Mouse (Mus musculus) lung, postnatal 0 days (tissue): Measurements from ENCODE around the gene Dennd1a. TPM values are rescaled to one million over a fixed set of nuclear protein-coding genes. Genes with fewer than 3 reads are reported as not detected.
A peak's percentile ranks its signal among the peaks of the same experiment; 100 is the strongest.

Experiments
- ATAC-seq: fragments of 200-750 bp; cut with Nextera tagmentation; 2 replicates; pipeline ENCODE4 v1.8.0; 2017; ENCODE audit warnings: moderate library complexity
- DNase-seq: peaks from one replicate; pipeline ENCODE4 v3.0.0-alpha.2; 2016; ENCODE audit warnings: low spot score
- H3K27ac ChIP-seq: fragments of 300-500 bp; sonication (generic); 2 replicates; pipeline ENCODE4 v1.5.1; 2014; ENCODE audit warnings: antibody characterized with exemption, mild to moderate bottlenecking, low read length, mixed read lengths
- H3K27me3 ChIP-seq: fragments of 300-500 bp; sonication (generic); replicated peaks from 2 replicates; pipeline ENCODE4 v1.6.1; 2014; ENCODE audit warnings: low read length, mixed read lengths; ENCODE audit not compliant: insufficient read depth
- H3K36me3 ChIP-seq: fragments of 300-500 bp; sonication (generic); 2 replicates; pipeline ENCODE4 v1.6.1; 2014; ENCODE audit warnings: low read length, mixed read lengths; ENCODE audit not compliant: insufficient read depth
- H3K4me1 ChIP-seq: fragments of 300-500 bp; sonication (generic); 2 replicates; pipeline ENCODE4 v1.6.1; 2014; ENCODE audit warnings: antibody characterized with exemption, low read depth, low read length, mixed read lengths; ENCODE audit not compliant: insufficient read depth
- H3K4me2 ChIP-seq: fragments of 300-500 bp; sonication (generic); replicated peaks from 2 replicates; pipeline ENCODE4 v1.6.1; 2014; ENCODE audit warnings: low read depth, mild to moderate bottlenecking, low read length, moderate library complexity, mixed read lengths
- H3K4me3 ChIP-seq: fragments of 300-500 bp; sonication (generic); 2 replicates; pipeline ENCODE4 v1.5.1; 2014; ENCODE audit warnings: low read depth, low read length
- H3K9ac ChIP-seq: fragments of 300-500 bp; sonication (generic); replicated peaks from 2 replicates; pipeline ENCODE4 v1.6.1; 2014; ENCODE audit warnings: low read depth, mild to moderate bottlenecking
- H3K9me3 ChIP-seq: fragments of 300-500 bp; sonication (generic); 2 replicates; pipeline ENCODE4 v1.6.1; 2016; ENCODE audit warnings: low read length, mixed read lengths
- CTCF ChIP-seq: IDR thresholded peaks from 2 replicates; pipeline ENCODE4 v1.5.1; 2016; ENCODE audit warnings: antibody characterized with exemption, mild to moderate bottlenecking
- EP300 ChIP-seq: IDR thresholded peaks from 2 replicates; pipeline ENCODE4 v1.6.1; 2016; ENCODE audit warnings: antibody characterized with exemption, mild to moderate bottlenecking, control low read depth
- whole genome bisulfite sequencing: fragments of 180-500 bp; shearing (Covaris S2); extraction: QIAGEN DNeasy Blood & Tissue Kit; methylation state at CpG from one replicate; pipeline ENCODE4 v1.1.7; 2014; 5-methylcytosine and 5-hydroxymethylcytosine counted together
- polyA plus RNA-seq: library from polyadenylated mRNA; unstranded; fragments of >200 nt; fragmentation: Nextera tagmentation; extraction: Ambion mirVana; gene quantifications from 2 replicates; pipeline ENCODE4 v1.2.1, GENCODE M21; 2015

Gene Dennd1a
- polyA plus RNA-seq, 1 experiment from 2014 or later: 4.4 TPM

GRCm38 (mm10) chr2:37769793-37770192 is 517.4 kb downstream of the Dennd1a start:
- WGBS: 94% methylated on average over 8 of the region's 8 CpGs
- Histone ChIP-seq H3K4me3 (no peak overlapping the region), H3K27ac (no peak overlapping the region), H3K9me3 (no peaks in the 10 kb centered on the region), H3K36me3 (no peaks in the 10 kb centered on the region), H3K4me1 (peaks cover 11% of the 10 kb centered on the region; the same call in 1 of the 2 replicates), H3K27me3 (no peaks in the 10 kb centered on the region), H3K4me2 (no peak overlapping the region), H3K9ac (no peak overlapping the region)
- ATAC-seq (no peak), DNase-seq (no peak)
- TF ChIP-seq EP300 (no peak), CTCF (no peak)

GRCm38 (mm10) chr2:37768903-37769302 is 518.3 kb downstream of the Dennd1a start:
- no peak for ATAC-seq

GRCm38 (mm10) chr2:37767739-37768138 is 519.5 kb downstream of the Dennd1a start:
- TF ChIP-seq CTCF: no peak
- TF ChIP-seq EP300: no peak
- no peak overlapping the region for H3K4me2 ChIP-seq
- ATAC-seq (no peak), DNase-seq (no peak)
- no peaks in the 10 kb centered on the region for H3K27me3 ChIP-seq
- 74% methylated on average over 3 of the region's 3 CpGs for WGBS
- H3K9me3 ChIP-seq: no peaks in the 10 kb centered on the region
- no peak overlapping the region for H3K27ac ChIP-seq
- peaks cover 11% of the 10 kb centered on the region; the same call in 1 of the 2 replicates for H3K4me1 ChIP-seq
- H3K4me3 ChIP-seq: no peak overlapping the region
- H3K36me3 ChIP-seq: no peaks in the 10 kb centered on the region
- no peak overlapping the region for H3K9ac ChIP-seq

More at GRCm38 (mm10) chr2:37768903-37769302, 518.3 kb downstream of the Dennd1a start:
- no peak overlapping the region for H3K9ac ChIP-seq
- DNase-seq: no peak
- no peaks in the 10 kb centered on the region for H3K9me3 ChIP-seq
- H3K27me3 ChIP-seq: no peaks in the 10 kb centered on the region
- no peaks in the 10 kb centered on the region for H3K36me3 ChIP-seq
- no peak overlapping the region for H3K27ac ChIP-seq
- H3K4me2 ChIP-seq: no peak overlapping the region
- H3K4me3 ChIP-seq: no peak overlapping the region
- WGBS: 70% methylated on average over 2 of the region's 2 CpGs
- peaks cover 11% of the 10 kb centered on the region; the same call in 1 of the 2 replicates for H3K4me1 ChIP-seq
- no peak for TF ChIP-seq EP300
- TF ChIP-seq CTCF: no peak

- H3K4me3 ChIP-seq: no peak overlapping the region
- no peak overlapping the region for H3K27ac ChIP-seq
- H3K4me2 ChIP-seq: 0 out of 2 replicates have a peak overlapping the region, but pooled peaks have one; percentile 11
- TF ChIP-seq CTCF: no peak
- no peak for TF ChIP-seq EP300
- H3K27me3 ChIP-seq: no peaks in the 10 kb centered on the region
- H3K36me3 ChIP-seq: no peaks in the 10 kb centered on the region
- peaks cover 11% of the 10 kb centered on the region; the same call in 1 of the 2 replicates for H3K4me1 ChIP-seq
- no peaks in the 10 kb centered on the region for H3K9me3 ChIP-seq
- H3K9ac ChIP-seq: no peak overlapping the region
- whole genome bisulfite sequencing: 4% methylated on average over 9 of the region's 9 CpGs
- ATAC-seq (no peak), DNase-seq (peak; percentile 63)
Measured at GRCm38 (mm10) chr2:37767080-37767547, 520.1 kb downstream of the Dennd1a start.

- Histone ChIP-seq H3K9ac (no peak overlapping the region), H3K4me3 (no peak overlapping the region), H3K27me3 (no peaks in the 10 kb centered on the region), H3K27ac (no peak overlapping the region), H3K9me3 (no peaks in the 10 kb centered on the region), H3K4me1 (peaks cover 11% of the 10 kb centered on the region; the same call in 1 of the 2 replicates), H3K4me2 (no peak overlapping the region), H3K36me3 (no peaks in the 10 kb centered on the region)
- 40% methylated on average over 11 of the region's 11 CpGs for WGBS
- TF ChIP-seq CTCF: no peak
- 0 out of 2 replicates have a peak, but pooled peaks have one; percentile 21 for TF ChIP-seq EP300
- ATAC-seq (peak; percentile 84), DNase-seq (peak; percentile 63)
Measured at GRCm38 (mm10) chr2:37766027-37766761, 521.0 kb downstream of the Dennd1a start.

GRCm38 (mm10) chr2:37765082-37765483 is 522.1 kb downstream of the Dennd1a start:
- H3K9me3 ChIP-seq: no peaks in the 10 kb centered on the region
- WGBS: 41% methylated on average over 21 of the region's 21 CpGs
- no peak overlapping the region for H3K27ac ChIP-seq
- ATAC-seq (no peak), DNase-seq (no peak)
- no peak overlapping the region for H3K4me2 ChIP-seq
- no peak overlapping the region for H3K9ac ChIP-seq
- peaks cover 11% of the 10 kb centered on the region; the same call in 1 of the 2 replicates for H3K4me1 ChIP-seq
- no peak overlapping the region for H3K4me3 ChIP-seq
- no peaks in the 10 kb centered on the region for H3K36me3 ChIP-seq
- H3K27me3 ChIP-seq: no peaks in the 10 kb centered on the region
- TF ChIP-seq EP300 (no peak), CTCF (no peak)
